Mouse (Mus musculus): ENCODE results near the gene Srpk2.
"Not testable (repeated sequence)": the region's sequence is repeated elsewhere in the genome, so short reads cannot be mapped to it uniquely, and the experiment has no call there.

Gene Srpk2

GRCm38 (mm10) chr5:23672136-23672535 lies 12.3 kb downstream of the Srpk2 start:
- DNase-seq (ENCODE audit: low spot score), result no peak

DNA sequence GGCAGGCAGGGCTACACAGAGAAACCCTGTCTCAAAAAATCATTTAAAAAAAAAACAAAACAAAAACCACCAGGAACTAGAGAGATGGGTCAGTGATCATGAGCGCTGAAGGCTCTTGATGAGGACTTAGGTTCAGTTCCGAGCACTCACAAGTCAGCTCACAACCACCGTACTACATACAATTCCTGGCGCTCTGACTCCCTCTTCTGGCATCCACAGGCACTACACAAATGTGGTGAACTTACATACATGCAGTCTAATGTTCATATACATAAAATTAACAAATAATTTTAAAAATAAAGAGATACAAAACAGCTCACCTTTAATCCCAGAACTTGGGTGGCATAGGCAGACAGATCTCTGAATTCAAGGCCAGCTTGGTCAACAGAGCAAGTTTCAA lies 13.5 kb downstream of the Srpk2 start:
- DNase-seq (ENCODE audit: low spot score), result no peak

- DNase-seq (ENCODE audit: low spot score), result no peak
Observed at GRCm38 (mm10) chr5:23665906-23666305, 18.5 kb downstream of the Srpk2 start.

DNA sequence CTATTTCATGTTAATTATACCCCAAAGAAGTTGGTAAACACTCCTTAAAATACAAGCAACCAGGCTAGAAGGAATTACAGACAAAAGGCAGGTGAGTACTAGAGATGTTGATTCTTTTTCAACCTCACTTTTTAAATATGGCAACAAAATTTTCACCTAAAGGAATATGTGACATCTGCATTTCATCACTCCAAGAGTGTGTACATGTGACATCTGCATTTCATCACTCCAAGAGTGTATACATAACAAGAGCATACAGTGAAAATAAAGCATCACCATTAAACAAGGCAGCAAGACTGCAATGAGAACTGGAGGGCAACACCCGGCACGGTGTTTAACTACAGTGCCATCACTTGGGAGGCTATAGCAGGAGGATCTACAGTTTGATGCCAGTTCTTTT lies 23.2 kb downstream of the Srpk2 start:
- no peak for DNase-seq (ENCODE audit: low spot score)

DNA sequence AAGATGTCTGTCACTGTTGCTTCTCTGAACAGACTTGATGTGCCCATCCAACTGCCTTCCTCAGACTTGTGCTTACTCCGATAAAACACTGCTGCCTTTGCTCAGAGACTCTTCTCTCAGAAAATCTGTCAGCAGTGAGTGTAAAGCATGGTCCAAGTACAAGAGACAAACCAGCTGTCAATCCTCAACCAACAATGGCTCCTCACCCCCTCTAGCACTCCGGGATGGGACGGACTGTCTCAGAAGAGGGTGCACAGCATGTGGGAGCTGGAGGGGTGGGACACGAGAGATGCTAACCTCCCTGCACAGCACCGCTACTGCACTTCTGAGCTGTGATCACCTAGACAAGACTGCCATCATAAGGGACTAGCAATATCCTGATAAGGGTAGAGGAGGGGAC lies 26.4 kb downstream of the Srpk2 start:
- DNase-seq (ENCODE audit: low spot score), result no peak

- DNase-seq (ENCODE audit: low spot score), result no peak
Observed at GRCm38 (mm10) chr5:23656590-23656989, 27.8 kb downstream of the Srpk2 start.

DNA sequence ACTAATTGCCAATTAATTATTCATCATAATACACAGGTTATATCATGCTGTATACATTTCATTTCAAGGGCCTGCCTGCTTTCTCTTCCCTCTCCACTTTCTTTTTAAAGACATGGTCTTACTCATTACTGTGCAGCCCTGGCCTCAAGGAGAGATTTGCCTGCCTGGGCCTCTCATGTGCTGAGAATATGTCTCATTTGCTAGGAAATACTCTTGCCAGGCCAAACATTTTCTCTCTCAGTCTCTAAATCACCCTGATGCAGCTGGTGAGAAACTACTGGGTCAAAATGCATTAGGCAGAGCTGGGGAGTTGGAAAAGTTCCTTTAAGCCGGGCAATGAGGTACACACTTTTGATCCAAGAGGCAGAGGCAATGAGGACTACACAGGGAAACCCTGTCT lies 29.4 kb downstream of the Srpk2 start:
- DNase-seq (ENCODE audit: low spot score), result no peak

DNA sequence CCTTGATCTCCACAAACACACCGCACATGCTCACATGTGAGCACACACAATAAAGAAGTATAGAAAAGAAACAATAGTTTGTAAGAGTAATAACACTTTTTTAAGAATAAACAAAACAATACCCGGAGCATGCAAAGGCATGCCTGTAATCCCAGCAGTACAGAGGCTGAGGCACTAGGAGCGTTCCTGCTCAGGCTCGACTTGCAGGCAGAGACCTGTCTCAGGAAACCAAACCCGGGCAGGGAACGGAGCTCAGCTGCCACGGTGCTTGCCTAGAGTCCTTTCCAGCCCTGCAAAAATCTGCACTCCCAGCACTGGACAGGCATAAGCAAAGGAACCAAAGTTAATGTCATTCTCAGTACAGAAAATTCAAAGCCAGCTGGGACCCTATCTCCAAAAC lies 32.1 kb downstream of the Srpk2 start:
- DNase-seq (ENCODE audit: low spot score), result no peak

DNA sequence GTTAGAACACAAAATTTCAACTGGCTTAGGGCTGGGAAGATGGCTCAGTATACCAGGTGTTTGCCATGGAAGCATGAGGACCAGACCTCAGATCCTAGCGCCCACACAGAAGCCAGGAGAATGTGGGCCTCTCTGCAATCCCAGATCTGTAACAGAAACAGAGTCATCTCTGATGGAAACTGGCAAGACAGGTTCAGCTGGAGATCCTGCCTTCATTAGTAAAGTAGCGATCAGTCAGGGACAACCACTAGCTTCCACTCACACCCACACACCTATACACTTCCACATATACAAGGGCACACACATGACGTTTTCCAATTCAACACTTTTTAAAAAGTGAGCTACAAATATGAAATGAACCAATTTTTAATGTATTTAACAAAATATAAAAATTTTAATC lies 32.6 kb downstream of the Srpk2 start:
- DNase-seq (ENCODE audit: low spot score), result no peak

DNA sequence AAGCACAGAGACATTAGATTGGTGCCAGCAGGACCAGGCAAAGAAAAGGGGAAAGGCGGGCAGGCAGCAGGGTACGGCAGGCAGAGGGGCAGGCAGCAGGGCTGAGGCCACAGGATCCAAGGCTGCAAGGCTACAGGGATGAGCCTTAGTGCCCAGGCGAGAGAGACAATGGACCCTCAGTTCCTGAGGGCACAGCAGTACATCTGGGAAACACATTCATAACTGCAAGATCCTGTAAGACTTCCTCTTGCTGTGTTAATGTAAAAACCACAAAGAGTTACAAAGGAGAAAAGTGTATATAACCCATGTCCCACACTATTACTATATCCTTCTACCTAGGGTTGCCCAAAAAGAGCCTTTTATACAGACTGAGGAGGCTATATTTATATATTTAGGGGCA lies 33.9 kb downstream of the Srpk2 start:
- no peak for DNase-seq (ENCODE audit: low spot score)

DNA sequence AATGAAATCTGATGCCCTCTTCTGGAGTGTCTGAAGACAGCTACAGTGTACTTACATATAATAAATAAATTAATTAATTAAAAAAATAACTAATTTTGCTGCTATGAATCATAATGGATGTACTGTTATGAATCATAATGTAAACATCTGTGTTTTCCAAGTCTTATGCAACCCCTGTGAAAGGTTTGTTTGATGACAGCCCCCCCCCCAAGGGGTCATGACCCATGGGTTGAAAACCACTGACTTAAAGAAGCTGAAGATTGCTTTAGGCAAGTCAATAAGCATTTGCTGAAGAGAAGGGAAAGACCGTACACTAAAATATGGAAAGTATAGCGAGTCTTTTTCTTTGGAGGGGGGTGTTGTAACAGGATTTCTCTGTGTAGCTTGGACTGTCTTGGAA lies 35.2 kb downstream of the Srpk2 start:
- no peak for DNase-seq (ENCODE audit: low spot score)

- no peak for DNase-seq (ENCODE audit: low spot score)
Observed at GRCm38 (mm10) chr5:23645671-23646070, 38.7 kb downstream of the Srpk2 start.

- DNase-seq (ENCODE audit: low spot score), result not testable (repeated sequence)
Observed at GRCm38 (mm10) chr5:23639193-23639592, 45.2 kb downstream of the Srpk2 start.

DNA sequence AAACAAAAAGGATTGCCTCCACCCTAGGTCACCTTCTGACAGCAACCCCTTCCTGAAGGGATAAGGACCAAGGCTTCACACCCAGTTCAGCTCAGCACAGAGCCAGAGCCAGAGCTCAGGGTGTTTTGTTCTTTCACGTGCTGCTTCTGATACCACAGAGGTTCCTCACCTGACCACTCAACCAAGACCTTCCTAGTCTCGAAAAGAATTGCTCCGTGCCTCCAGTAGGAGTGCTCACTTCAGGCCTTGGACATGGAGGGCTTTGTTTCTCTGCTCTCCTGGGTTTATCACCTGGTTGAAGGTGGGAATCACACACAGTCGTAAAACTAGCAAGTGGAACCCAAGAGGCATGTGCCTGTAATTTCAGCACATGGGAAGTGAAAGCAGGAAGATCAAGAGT lies 46.4 kb downstream of the Srpk2 start:
- DNase-seq (ENCODE audit: low spot score), result no peak

DNA sequence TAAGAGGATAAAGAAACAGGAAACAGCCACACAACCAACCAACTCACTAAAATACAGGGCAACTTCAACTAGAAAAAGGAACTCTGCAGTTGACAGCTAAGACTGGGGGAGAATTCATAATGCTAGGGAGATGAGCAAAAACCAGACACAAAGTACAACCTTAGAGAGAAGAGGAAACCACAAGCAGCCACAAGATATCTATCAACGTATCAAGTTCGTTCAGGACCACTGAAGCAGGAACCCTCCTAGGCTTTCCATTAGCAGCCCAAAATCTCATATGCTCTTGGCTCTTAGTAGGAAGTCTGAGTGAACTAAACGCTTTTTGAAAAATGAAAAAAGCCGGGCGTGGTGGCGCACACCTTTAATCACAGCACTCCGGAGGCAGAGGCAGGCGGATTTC lies 47.1 kb downstream of the Srpk2 start:
- no peak for DNase-seq (ENCODE audit: low spot score)

GRCm38 (mm10) chr5:23631490-23631889 lies 52.9 kb downstream of the Srpk2 start:
- no peak for DNase-seq (ENCODE audit: low spot score)

DNA sequence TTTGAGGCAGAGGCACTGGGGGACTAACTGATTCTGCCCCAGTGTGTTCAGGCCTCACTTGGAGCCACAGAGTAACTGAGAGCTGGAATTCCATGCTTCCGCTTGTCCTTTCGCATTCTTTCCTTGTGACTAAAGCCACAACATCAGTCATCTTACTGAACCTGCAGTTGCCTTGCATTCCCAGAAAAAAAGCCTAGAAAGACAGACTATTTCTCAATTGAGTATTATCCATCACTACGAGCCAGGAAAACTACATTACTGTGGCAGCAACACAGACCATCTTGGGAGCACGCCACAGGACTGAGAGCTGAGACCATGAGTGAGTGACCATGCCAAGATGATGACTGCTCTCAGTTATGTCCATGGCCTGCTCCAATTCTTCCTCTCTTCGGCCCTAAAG lies 57.2 kb downstream of the Srpk2 start:
- no peak for DNase-seq (ENCODE audit: low spot score)

- no peak for DNase-seq (ENCODE audit: low spot score)
Observed at GRCm38 (mm10) chr5:23626173-23626572, 58.2 kb downstream of the Srpk2 start.

GRCm38 (mm10) chr5:23620621-23621020 lies 63.8 kb downstream of the Srpk2 start:
- DNase-seq (ENCODE audit: low spot score), result no peak

GRCm38 (mm10) chr5:23618656-23619055 lies 65.8 kb downstream of the Srpk2 start:
- DNase-seq (ENCODE audit: low spot score), result no peak

- DNase-seq (ENCODE audit: low spot score), result no peak
Observed at GRCm38 (mm10) chr5:23617104-23617415, 67.4 kb downstream of the Srpk2 start.

- no peak for DNase-seq (ENCODE audit: low spot score)
Observed at GRCm38 (mm10) chr5:23616270-23617103, 67.9 kb downstream of the Srpk2 start.

- DNase-seq (ENCODE audit: low spot score), result no peak
Observed at GRCm38 (mm10) chr5:23615586-23616269, 68.7 kb downstream of the Srpk2 start.

- no peak for DNase-seq (ENCODE audit: low spot score)
Observed at GRCm38 (mm10) chr5:23612856-23613255, 71.6 kb downstream of the Srpk2 start.

All from urinary bladder, postnatal 10 days (tissue).